10 mouse cellular contexts compared by ENCODE assay signal in the genomic region with DNA sequence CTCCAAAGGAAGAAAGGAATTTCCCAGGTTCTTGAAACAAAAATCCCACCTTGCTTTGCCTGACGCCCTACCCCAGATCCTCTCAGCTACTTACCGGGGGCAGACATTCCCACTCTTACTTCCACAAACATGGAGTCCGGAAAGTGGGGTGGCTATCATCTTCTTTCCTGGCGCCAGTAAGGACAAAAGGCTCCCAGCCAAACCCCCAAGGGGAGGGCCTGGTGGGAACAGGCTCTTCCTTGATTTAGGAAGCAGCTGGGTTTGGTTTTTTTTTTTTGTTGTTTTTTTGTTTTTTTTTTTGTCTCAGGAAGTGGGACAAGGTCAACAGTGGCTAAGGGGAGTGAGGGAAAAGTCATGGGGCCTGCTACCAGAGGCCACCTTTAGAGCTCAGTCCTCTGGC. TPM values are rescaled to one million over a fixed set of nuclear protein-coding genes. Genes with fewer than 3 reads are reported as not detected.
DNase-seq lines count a peak whose midpoint lies in the region; TF ChIP-seq lines count a peak whose summit lies in the region.
"Had no signal": no experiment of that assay in that cellular context is flagged by ENCODE, and none has a peak within 500 bp of the region (broad histone marks: within the 10 kb centered on the region; RNA-seq: fewer than 3 reads in every experiment).

No protein-coding gene starts in this region.

- DNase-seq in adrenal gland, adult 8-10 months: peak; percentile 63
- DNase-seq in gastrocnemius, adult 2 months: peak; percentile 72
- peak; percentile 78 for DNase-seq in heart, postnatal 25 days (ENCODE audit: low spot score)
- peak; percentile 70 to 84 for DNase-seq in lung, adult 18-20 months
- no peak for DNase-seq in frontal cortex, adult 2 months (ENCODE audit: extremely low spot score in 1 of 2, low spot score in 1 of 2)
- no peak for DNase-seq in urinary bladder, postnatal 36 days (ENCODE audit: low spot score in 2 of 2)
- no peak for DNase-seq in thymus, postnatal 25 days
- DNase-seq in frontal cortex, postnatal 36 days (ENCODE audit: low spot score in 2 of 2): no peak
- DNase-seq: retina, postnatal 1 day had no signal

- H3K4me3 ChIP-seq in gastrocnemius, adult 2 months: peak overlapping the region; percentile 40

- TF ChIP-seq CTCF in gastrocnemius, adult 2 months (IDR thresholded peaks at IDR 0.05): no peak

- H3K27ac ChIP-seq in gastrocnemius, adult 2 months: peak overlapping the region; percentile 86

- intact Hi-C loops in gastrocnemius, adult 2 months (cut with DNase I): loop anchor here (5.0 kb wide), 1 partner anchor 134 kb away; no protein-coding TSS in a partner anchor
- intact Hi-C loops in heart, postnatal 25 days (cut with DNase I): loop anchor here (10.0 kb wide), 1 partner anchor 137 kb away; no protein-coding TSS in a partner anchor

RNA-seq across cellular contexts. Expression of a gene that starts 10.2 kb away (rescaled TPM):
- total RNA-seq in adrenal gland, adult 8-10 months (2022): 10 to 100 TPM; 40.5 to 84.1 (median 56.3) TPM
- 10 to 100 TPM; 17.6 to 18.9 TPM for total RNA-seq in gastrocnemius, adult 2 months (2021)
- total RNA-seq in heart, postnatal 25 days (2021): 10 to 100 TPM; 50.1 to 62.2 TPM
- polyA plus RNA-seq in frontal cortex, adult 2 months (2012; rRNA removed): 0.25 and 0.28 TPM in 2 replicates
- total RNA-seq: ES-E14 had no signal

RNA-seq across cellular contexts. Expression of a gene that starts 23.3 kb away (rescaled TPM):
- total RNA-seq in adrenal gland, adult 8-10 months (2022): 10 to 100 TPM; 14.5 to 75.4 (median 38.7) TPM
- total RNA-seq in gastrocnemius, adult 2 months (2021): 10 to 100 TPM; 19.4 to 34.7 TPM
- total RNA-seq in heart, postnatal 25 days (2021): 1 to 10 TPM; 1.9 to 2.1 TPM
- polyA plus RNA-seq in frontal cortex, adult 2 months (2012; rRNA removed): 47.6 and 51.0 TPM in 2 replicates

RNA-seq across cellular contexts. Expression of a gene that starts 36.8 kb away (rescaled TPM):
- 10 to 100 TPM; 12.6 to 29.0 (median 15.2) TPM for total RNA-seq in adrenal gland, adult 8-10 months (2022)
- total RNA-seq in gastrocnemius, adult 2 months (2021): 1 to 10 TPM; 1.2 TPM
- total RNA-seq in heart, postnatal 25 days (2021): 1 to 10 TPM; 2.3 to 2.7 TPM
- 147 and 153 TPM in 2 replicates for polyA plus RNA-seq in frontal cortex, adult 2 months (2012; rRNA removed)

RNA-seq across cellular contexts. Expression of a gene that starts 49.6 kb away (rescaled TPM):
- total RNA-seq in adrenal gland, adult 8-10 months (2022): not detected
- total RNA-seq in gastrocnemius, adult 2 months (2021): not detected
- not detected for total RNA-seq in heart, postnatal 25 days (2021)
- polyA plus RNA-seq in frontal cortex, adult 2 months (2012; rRNA removed): not detected in 2 replicates
- total RNA-seq: ES-E14 had no signal

RNA-seq across cellular contexts. Expression of a gene that starts 56.1 kb away (rescaled TPM):
- total RNA-seq in adrenal gland, adult 8-10 months (2022): not detected
- total RNA-seq in gastrocnemius, adult 2 months (2021): not detected
- total RNA-seq in heart, postnatal 25 days (2021): not detected
- not detected in 2 replicates for polyA plus RNA-seq in frontal cortex, adult 2 months (2012; rRNA removed)

Comparison
In these comparisons a context has a peak if more than half of its experiments do, and no peak if none do; other contexts are left out.
1. DNase-seq: peak in adrenal gland, adult 8-10 months (single experiment), gastrocnemius, adult 2 months (single experiment), heart, postnatal 25 days (single experiment) and lung, adult 18-20 months (2 of 2); none in frontal cortex, adult 2 months (0 of 2), urinary bladder, postnatal 36 days (0 of 2), thymus, postnatal 25 days (single experiment) and frontal cortex, postnatal 36 days (0 of 2).
2. RNA of a gene that starts 23.3 kb away (total RNA-seq): 14.5 to 75.4 TPM in adrenal gland, adult 8-10 months and 19.4 to 34.7 TPM in gastrocnemius, adult 2 months; 1.9 to 2.1 TPM in heart, postnatal 25 days; every median in the first group is over 4 times any median in the second.